Mouse (Mus musculus): ENCODE measurements around the gene Cdip1. TPM values are rescaled to one million over a fixed set of nuclear protein-coding genes. Genes with fewer than 3 reads are reported as not detected.
A peak's percentile ranks its signal among the peaks of the same experiment; 100 is the strongest.

Cdip1 gene
- polyA plus RNA-seq, 1 experiment = 46.5 TPM

GRCm38 (mm10) chr16:4726528-4727128, 63.5 kb downstream of the Cdip1 start:
- H3K27ac ChIP-seq (ENCODE audit: insufficient read depth, low read length) = no peak overlapping the region
- H3K36me3 ChIP-seq (ENCODE audit: control insufficient read depth, insufficient read depth, low read length, poor library complexity, severe bottlenecking) = no peaks in the 10 kb centered on the region
- H3K4me3 ChIP-seq (ENCODE audit: low read depth, low read length) = peak overlapping the region; percentile 63
- TF ChIP-seq POLR2A (IDR thresholded peaks at IDR 0.05; ENCODE audit: insufficient read depth, low read length) (no peak), CTCF (IDR thresholded peaks at IDR 0.05; ENCODE audit: low read depth, low read length) (no peak), EP300 (IDR thresholded peaks at IDR 0.05; ENCODE audit: insufficient read depth, low read depth, low read length) (no peak)
- H3K4me1 ChIP-seq (ENCODE audit: control insufficient read depth, insufficient read depth, low read length) = no peaks in the 10 kb centered on the region
- no peaks in the 10 kb centered on the region for H3K27me3 ChIP-seq (ENCODE audit: control insufficient read depth, insufficient read depth, low read length, poor library complexity, severe bottlenecking)
- no peaks in the 10 kb centered on the region for H3K9me3 ChIP-seq (replicated peaks; ENCODE audit: control insufficient read depth, insufficient read depth, low read length, poor library complexity, severe bottlenecking)
- H3K9ac ChIP-seq (ENCODE audit: low read depth, poor library complexity, severe bottlenecking) = peak overlapping the region; percentile 58

GRCm38 (mm10) chr16:4725780-4726527, 64.1 kb downstream of the Cdip1 start, which contains the start of gene Hmox2:
Hmox2 (plus strand) TSS chr16:4726361.
- TF ChIP-seq CTCF (IDR thresholded peaks at IDR 0.05; ENCODE audit: low read depth, low read length) (no peak), EP300 (IDR thresholded peaks at IDR 0.05; ENCODE audit: insufficient read depth, low read depth, low read length) (no peak), POLR2A (IDR thresholded peaks at IDR 0.05; ENCODE audit: insufficient read depth, low read length) (peak; percentile 96)
- peak within 1 kb of the TSS; percentile 58 for H3K9ac ChIP-seq (ENCODE audit: low read depth, poor library complexity, severe bottlenecking)
- H3K4me1 ChIP-seq (ENCODE audit: control insufficient read depth, insufficient read depth, low read length) = no peaks in the 10 kb centered on the region
- no peak within 1 kb of the TSS for H3K27ac ChIP-seq (ENCODE audit: insufficient read depth, low read length)
- H3K36me3 ChIP-seq (ENCODE audit: control insufficient read depth, insufficient read depth, low read length, poor library complexity, severe bottlenecking) = no peaks in the 10 kb centered on the region
- no peaks in the 10 kb centered on the region for H3K9me3 ChIP-seq (replicated peaks; ENCODE audit: control insufficient read depth, insufficient read depth, low read length, poor library complexity, severe bottlenecking)
- no peaks in the 10 kb centered on the region for H3K27me3 ChIP-seq (ENCODE audit: control insufficient read depth, insufficient read depth, low read length, poor library complexity, severe bottlenecking)
- H3K4me3 ChIP-seq (ENCODE audit: low read depth, low read length) = peak within 1 kb of the TSS; percentile 63

- H3K4me3 ChIP-seq (ENCODE audit: low read depth, low read length) = no peak overlapping the region
- H3K4me1 ChIP-seq (ENCODE audit: control insufficient read depth, insufficient read depth, low read length) = no peaks in the 10 kb centered on the region
- H3K9ac ChIP-seq (ENCODE audit: low read depth, poor library complexity, severe bottlenecking) = no peak overlapping the region
- no peaks in the 10 kb centered on the region for H3K27me3 ChIP-seq (ENCODE audit: control insufficient read depth, insufficient read depth, low read length, poor library complexity, severe bottlenecking)
- H3K27ac ChIP-seq (ENCODE audit: insufficient read depth, low read length) = no peak overlapping the region
- no peaks in the 10 kb centered on the region for H3K9me3 ChIP-seq (replicated peaks; ENCODE audit: control insufficient read depth, insufficient read depth, low read length, poor library complexity, severe bottlenecking)
- no peak for TF ChIP-seq EP300 (IDR thresholded peaks at IDR 0.05; ENCODE audit: insufficient read depth, low read depth, low read length)
- no peak for TF ChIP-seq CTCF (IDR thresholded peaks at IDR 0.05; ENCODE audit: low read depth, low read length)
- no peak for TF ChIP-seq POLR2A (IDR thresholded peaks at IDR 0.05; ENCODE audit: insufficient read depth, low read length)
- no peaks in the 10 kb centered on the region for H3K36me3 ChIP-seq (ENCODE audit: control insufficient read depth, insufficient read depth, low read length, poor library complexity, severe bottlenecking)
These were observed 64.8 kb downstream of the Cdip1 start for GRCm38 (mm10) chr16:4725266-4725665.

GRCm38 (mm10) chr16:4722915-4723209, 67.2 kb downstream of the Cdip1 start:
- no peak overlapping the region for H3K9ac ChIP-seq (ENCODE audit: low read depth, poor library complexity, severe bottlenecking)
- no peaks in the 10 kb centered on the region for H3K36me3 ChIP-seq (ENCODE audit: control insufficient read depth, insufficient read depth, low read length, poor library complexity, severe bottlenecking)
- no peak overlapping the region for H3K27ac ChIP-seq (ENCODE audit: insufficient read depth, low read length)
- TF ChIP-seq EP300 (IDR thresholded peaks at IDR 0.05; ENCODE audit: insufficient read depth, low read depth, low read length) (no peak), POLR2A (IDR thresholded peaks at IDR 0.05; ENCODE audit: insufficient read depth, low read length) (no peak), CTCF (IDR thresholded peaks at IDR 0.05; ENCODE audit: low read depth, low read length) (no peak)
- no peaks in the 10 kb centered on the region for H3K4me1 ChIP-seq (ENCODE audit: control insufficient read depth, insufficient read depth, low read length)
- no peak overlapping the region for H3K4me3 ChIP-seq (ENCODE audit: low read depth, low read length)
- no peaks in the 10 kb centered on the region for H3K9me3 ChIP-seq (replicated peaks; ENCODE audit: control insufficient read depth, insufficient read depth, low read length, poor library complexity, severe bottlenecking)
- H3K27me3 ChIP-seq (ENCODE audit: control insufficient read depth, insufficient read depth, low read length, poor library complexity, severe bottlenecking) = no peaks in the 10 kb centered on the region

- Histone ChIP-seq H3K9me3 (replicated peaks; ENCODE audit: control insufficient read depth, insufficient read depth, low read length, poor library complexity, severe bottlenecking) (no peaks in the 10 kb centered on the region), H3K4me1 (ENCODE audit: control insufficient read depth, insufficient read depth, low read length) (no peaks in the 10 kb centered on the region), H3K4me3 (ENCODE audit: low read depth, low read length) (no peak overlapping the region), H3K9ac (ENCODE audit: low read depth, poor library complexity, severe bottlenecking) (no peak overlapping the region), H3K27me3 (ENCODE audit: control insufficient read depth, insufficient read depth, low read length, poor library complexity, severe bottlenecking) (no peaks in the 10 kb centered on the region), H3K27ac (ENCODE audit: insufficient read depth, low read length) (no peak overlapping the region), H3K36me3 (ENCODE audit: control insufficient read depth, insufficient read depth, low read length, poor library complexity, severe bottlenecking) (no peaks in the 10 kb centered on the region)
- TF ChIP-seq POLR2A (IDR thresholded peaks at IDR 0.05; ENCODE audit: insufficient read depth, low read length) (no peak), CTCF (IDR thresholded peaks at IDR 0.05; ENCODE audit: low read depth, low read length) (no peak), EP300 (IDR thresholded peaks at IDR 0.05; ENCODE audit: insufficient read depth, low read depth, low read length) (no peak)
These were observed 67.8 kb downstream of the Cdip1 start for GRCm38 (mm10) chr16:4722128-4722914.
